Mouse (Mus musculus): ENCODE measurements at regions not wholly inside any gene's neighbourhood (a gene's known extent, or its start where the extent isn't known, plus 50 kb on each side); places are given as distances from the start of the nearest gene placed in this dataset. TPM values are rescaled to one million over a fixed set of nuclear protein-coding genes. Genes with fewer than 3 reads are reported as not detected.

- Histone ChIP-seq H3K9me3 (replicated peaks; ENCODE audit: control insufficient read depth, low read length) (no peaks in the 10 kb centered on the region), H3K4me1 (ENCODE audit: control insufficient read depth, insufficient read depth, low read length) (no peaks in the 10 kb centered on the region), H3K4me3 (ENCODE audit: low read depth, low read length) (no peak overlapping the region), H3K36me3 (ENCODE audit: control insufficient read depth, insufficient read depth, low read length) (no peaks in the 10 kb centered on the region), H3K9ac (ENCODE audit: low read depth, low read length) (no peak overlapping the region), H3K4me2 (no peak overlapping the region), H3K27ac (ENCODE audit: low read depth, low read length) (no peak overlapping the region), H3K27me3 (ENCODE audit: control insufficient read depth, insufficient read depth, low read length) (no peaks in the 10 kb centered on the region)
- ATAC-seq (replicated peaks; ENCODE audit: insufficient number of reproducible peaks, low FRiP score, low TSS enrichment) = no peak
- 77% methylated on average over 6 of the region's 6 CpGs for WGBS (ENCODE audit: insufficient replicate concordance)
These were observed 913.4 kb downstream of the Ntrk3 start for GRCm38 (mm10) chr7:77824261-77824959.

GRCm38 (mm10) chr7:77812052-77812903 is 925.5 kb downstream of the Ntrk3 start:
- 16% methylated on average over 2 of the region's 2 CpGs for WGBS (ENCODE audit: insufficient replicate concordance)
- Histone ChIP-seq H3K4me1 (ENCODE audit: control insufficient read depth, insufficient read depth, low read length) (no peaks in the 10 kb centered on the region), H3K4me2 (no peak overlapping the region), H3K36me3 (ENCODE audit: control insufficient read depth, insufficient read depth, low read length) (no peaks in the 10 kb centered on the region), H3K9me3 (replicated peaks; ENCODE audit: control insufficient read depth, low read length) (no peaks in the 10 kb centered on the region), H3K27me3 (ENCODE audit: control insufficient read depth, insufficient read depth, low read length) (no peaks in the 10 kb centered on the region), H3K4me3 (ENCODE audit: low read depth, low read length) (no peak overlapping the region), H3K27ac (ENCODE audit: low read depth, low read length) (no peak overlapping the region), H3K9ac (ENCODE audit: low read depth, low read length) (no peak overlapping the region)
- no peak for ATAC-seq (replicated peaks; ENCODE audit: insufficient number of reproducible peaks, low FRiP score, low TSS enrichment)

GRCm38 (mm10) chr7:77786801-77787200 is 951.0 kb downstream of the Ntrk3 start:
- no peak overlapping the region for H3K27ac ChIP-seq (ENCODE audit: low read depth, low read length)
- ATAC-seq (replicated peaks; ENCODE audit: insufficient number of reproducible peaks, low FRiP score, low TSS enrichment) = no peak
- no peak overlapping the region for H3K9ac ChIP-seq (ENCODE audit: low read depth, low read length)
- H3K4me3 ChIP-seq (ENCODE audit: low read depth, low read length) = no peak overlapping the region
- WGBS (ENCODE audit: insufficient replicate concordance) = 77% methylated on average over 2 of the region's 2 CpGs
- H3K36me3 ChIP-seq (ENCODE audit: control insufficient read depth, insufficient read depth, low read length) = no peaks in the 10 kb centered on the region
- H3K27me3 ChIP-seq (ENCODE audit: control insufficient read depth, insufficient read depth, low read length) = no peaks in the 10 kb centered on the region
- no peaks in the 10 kb centered on the region for H3K4me1 ChIP-seq (ENCODE audit: control insufficient read depth, insufficient read depth, low read length)
- H3K4me2 ChIP-seq = no peak overlapping the region
- H3K9me3 ChIP-seq (replicated peaks; ENCODE audit: control insufficient read depth, low read length) = no peaks in the 10 kb centered on the region

GRCm38 (mm10) chr7:77771711-77772449 is 965.9 kb downstream of the Ntrk3 start:
- H3K9me3 ChIP-seq (replicated peaks; ENCODE audit: control insufficient read depth, low read length) = no peaks in the 10 kb centered on the region
- H3K9ac ChIP-seq (ENCODE audit: low read depth, low read length) = no peak overlapping the region
- H3K27me3 ChIP-seq (ENCODE audit: control insufficient read depth, insufficient read depth, low read length) = no peaks in the 10 kb centered on the region
- no peaks in the 10 kb centered on the region for H3K4me1 ChIP-seq (ENCODE audit: control insufficient read depth, insufficient read depth, low read length)
- no peak overlapping the region for H3K4me2 ChIP-seq
- no peak for ATAC-seq (replicated peaks; ENCODE audit: insufficient number of reproducible peaks, low FRiP score, low TSS enrichment)
- H3K27ac ChIP-seq (ENCODE audit: low read depth, low read length) = no peak overlapping the region
- no peak overlapping the region for H3K4me3 ChIP-seq (ENCODE audit: low read depth, low read length)
- H3K36me3 ChIP-seq (ENCODE audit: control insufficient read depth, insufficient read depth, low read length) = no peaks in the 10 kb centered on the region
- 65% methylated on average over 11 of the region's 11 CpGs for WGBS (ENCODE audit: insufficient replicate concordance)

GRCm38 (mm10) chr7:77738996-77739765 is 998.6 kb downstream of the Ntrk3 start:
- Histone ChIP-seq H3K27me3 (ENCODE audit: control insufficient read depth, insufficient read depth, low read length) (no peaks in the 10 kb centered on the region), H3K9ac (ENCODE audit: low read depth, low read length) (no peak overlapping the region), H3K4me1 (ENCODE audit: control insufficient read depth, insufficient read depth, low read length) (no peaks in the 10 kb centered on the region), H3K9me3 (replicated peaks; ENCODE audit: control insufficient read depth, low read length) (no peaks in the 10 kb centered on the region), H3K36me3 (ENCODE audit: control insufficient read depth, insufficient read depth, low read length) (no peaks in the 10 kb centered on the region), H3K4me2 (no peak overlapping the region), H3K27ac (ENCODE audit: low read depth, low read length) (no peak overlapping the region), H3K4me3 (ENCODE audit: low read depth, low read length) (no peak overlapping the region)
- 65% methylated on average over 4 of the region's 4 CpGs for WGBS (ENCODE audit: insufficient replicate concordance)
- ATAC-seq (replicated peaks; ENCODE audit: insufficient number of reproducible peaks, low FRiP score, low TSS enrichment) = no peak

Small RNA genes in the stretch of these regions (microRNA-seq; reads per million reads assigned to microRNA genes)
- gene Gm44358 (ENCODE audit: borderline number of aligned reads) = not detected
